Mouse (Mus musculus) mouse embryonic stem cell (cell line): ENCODE results near the gene Gm29564.
"Not testable (repeated sequence)": the region's sequence is repeated elsewhere in the genome, so short reads cannot be mapped to it uniquely, and the experiment has no call there.

Source experiments
- in situ Hi-C, 2 experiments: fragments of 300-500 bp; cut with MboI; formaldehyde crosslinking; loops; 1 replicate in 1 of 2; 3 replicates in 1 of 2; pipeline ENCODE4 v1.14.3; 2019 to 2020; ENCODE audit warnings: low sequenced_read_pairs in 2 of 2, low pct_unique_long_range_greater_than_20kb in 1 of 2, mixed read lengths in 1 of 2; ENCODE audit not compliant: unreplicated experiment in 1 of 2

Gene Gm29564

GRCm38 (mm10) chrY:78212693-78213092 is at the start of gene Gm29564:
Gene Gm29564, plus strand, starts transcription at chrY:78212993.
- in situ Hi-C loops = not testable (repeated sequence)
